Mouse (Mus musculus) kidney, embryonic 15.5 days (tissue): ENCODE data around the gene Olfr775. TPM values are rescaled to one million over a fixed set of nuclear protein-coding genes. Genes with fewer than 3 reads are reported as not detected.

Experiments
- ATAC-seq: fragments of 200-750 bp; cut with Nextera tagmentation; replicated peaks from 2 replicates; pipeline ENCODE4 v1.8.0; 2017; ENCODE audit warnings: moderate TSS enrichment; ENCODE audit not compliant: low FRiP score
- H3K27ac ChIP-seq: fragments of 300-500 bp; sonication (generic); 2 replicates; pipeline ENCODE4 v1.5.1; 2015; ENCODE audit warnings: mild to moderate bottlenecking, inconsistent platforms
- H3K27me3 ChIP-seq: fragments of 300-500 bp; sonication (generic); 2 replicates; pipeline ENCODE4 v1.6.1; 2015; ENCODE audit warnings: inconsistent platforms
- H3K36me3 ChIP-seq: fragments of 300-500 bp; sonication (generic); 2 replicates; pipeline ENCODE4 v1.6.1; 2015; ENCODE audit warnings: inconsistent platforms
- H3K4me1 ChIP-seq: fragments of 300-500 bp; sonication (generic); 2 replicates; pipeline ENCODE4 v1.6.1; 2015; ENCODE audit warnings: inconsistent platforms
- H3K4me2 ChIP-seq: fragments of 300-500 bp; sonication (generic); 2 replicates; pipeline ENCODE4 v1.6.1; 2015; ENCODE audit warnings: moderate library complexity, mild to moderate bottlenecking, inconsistent platforms
- H3K4me3 ChIP-seq: fragments of 300-500 bp; sonication (generic); replicated peaks from 2 replicates; pipeline ENCODE4 v1.5.1; 2015; ENCODE audit warnings: mild to moderate bottlenecking, inconsistent platforms
- H3K9ac ChIP-seq: fragments of 300-500 bp; sonication (generic); 2 replicates; pipeline ENCODE4 v1.6.1; 2015; ENCODE audit warnings: mild to moderate bottlenecking, inconsistent platforms
- H3K9me3 ChIP-seq: fragments of 300-500 bp; sonication (generic); replicated peaks from 2 replicates; pipeline ENCODE4 v1.6.1; 2016; ENCODE audit warnings: inconsistent platforms
- WGBS: fragments of 180-500 bp; shearing (Covaris S2); methylation state at CpG from one replicate; pipeline ENCODE4 v1.1.7; 2015; ENCODE audit warnings: mixed read lengths; 5-methylcytosine and 5-hydroxymethylcytosine counted together
- polyA plus RNA-seq: library from polyadenylated mRNA; unstranded; fragments of >200 nt; fragmentation: Nextera tagmentation; extraction: Ambion mirVana; gene quantifications from 2 replicates; pipeline ENCODE4 v1.2.1, GENCODE M21; 2015

The Olfr775 gene
- not detected in 2 replicates for polyA plus RNA-seq

- Histone ChIP-seq H3K27ac (no peak within 1 kb of the TSS), H3K4me3 (no peak within 1 kb of the TSS), H3K9me3 (no peaks in the 10 kb centered on the region), H3K36me3 (no peaks in the 10 kb centered on the region), H3K4me1 (no peaks in the 10 kb centered on the region), H3K27me3 (no peaks in the 10 kb centered on the region), H3K4me2 (no peak within 1 kb of the TSS), H3K9ac (no peak within 1 kb of the TSS)
- 66% methylated on average over 3 of the region's 3 CpGs for WGBS
- no peak for ATAC-seq
Observed at GRCm38 (mm10) chr10:129248112-129248511, at the start of gene Olfr775. TSS of gene Olfr775 (plus strand) at chr10:129248412.

GRCm38 (mm10) chr10:129230737-129231136 is 17.5 kb upstream of the Olfr775 start:
- H3K27me3 ChIP-seq = no peaks in the 10 kb centered on the region
- no peak overlapping the region for H3K4me3 ChIP-seq
- 89% methylated on average over 1 of the region's 1 CpGs for WGBS
- H3K9ac ChIP-seq = no peak overlapping the region
- H3K9me3 ChIP-seq = no peaks in the 10 kb centered on the region
- no peaks in the 10 kb centered on the region for H3K4me1 ChIP-seq
- no peak for ATAC-seq
- no peaks in the 10 kb centered on the region for H3K36me3 ChIP-seq
- no peak overlapping the region for H3K27ac ChIP-seq
- H3K4me2 ChIP-seq = no peak overlapping the region

- Histone ChIP-seq H3K4me3 (no peak within 1 kb of the TSS), H3K9me3 (no peaks in the 10 kb centered on the region), H3K9ac (no peak within 1 kb of the TSS), H3K27ac (no peak within 1 kb of the TSS), H3K36me3 (no peaks in the 10 kb centered on the region), H3K4me1 (no peaks in the 10 kb centered on the region), H3K4me2 (no peak within 1 kb of the TSS), H3K27me3 (no peaks in the 10 kb centered on the region)
- WGBS = 69% methylated on average over 2 of the region's 2 CpGs
- no peak for ATAC-seq
Observed at GRCm38 (mm10) chr10:129235904-129236303, 12.3 kb upstream of the Olfr775 start, which contains the start of gene Olfr774. TSS of gene Olfr774 (plus strand) at chr10:129236204.

GRCm38 (mm10) chr10:129258827-129259226 is 10.6 kb downstream of the Olfr775 start, which contains the start of gene Olfr776:
TSS of gene Olfr776 (plus strand) at chr10:129259127.
- no peaks in the 10 kb centered on the region for H3K27me3 ChIP-seq
- no peak for ATAC-seq
- H3K36me3 ChIP-seq = no peaks in the 10 kb centered on the region
- no peak within 1 kb of the TSS for H3K9ac ChIP-seq
- H3K27ac ChIP-seq = no peak within 1 kb of the TSS
- no peak within 1 kb of the TSS for H3K4me2 ChIP-seq
- no peaks in the 10 kb centered on the region for H3K4me1 ChIP-seq
- H3K4me3 ChIP-seq = no peak within 1 kb of the TSS
- H3K9me3 ChIP-seq = no peaks in the 10 kb centered on the region

- Histone ChIP-seq H3K36me3 (no peaks in the 10 kb centered on the region), H3K27me3 (no peaks in the 10 kb centered on the region), H3K27ac (no peak within 1 kb of the TSS), H3K9me3 (no peaks in the 10 kb centered on the region), H3K4me2 (no peak within 1 kb of the TSS), H3K4me3 (no peak within 1 kb of the TSS), H3K4me1 (no peaks in the 10 kb centered on the region), H3K9ac (no peak within 1 kb of the TSS)
- WGBS = 92% methylated on average over 2 of the region's 2 CpGs
- no peak for ATAC-seq
Observed at GRCm38 (mm10) chr10:129271081-129271535, 22.9 kb downstream of the Olfr775 start, which contains the start of gene Olfr777. TSS of gene Olfr777 (minus strand) at chr10:129271485.

Other genes with a start within 250 kb of the Olfr775 start
- not detected in 2 replicates for gene Olfr763, start 237.6 kb upstream of the Olfr775 start, polyA plus RNA-seq
- not detected in 2 replicates for gene Olfr764-ps1, start 208.5 kb upstream of the Olfr775 start, polyA plus RNA-seq
- not detected in 2 replicates for gene Olfr765, start 198.4 kb upstream of the Olfr775 start, polyA plus RNA-seq
- gene Olfr766-ps1, start 179.4 kb upstream of the Olfr775 start, polyA plus RNA-seq = not detected in 2 replicates
- not detected in 2 replicates for gene Olfr767, start 165.5 kb upstream of the Olfr775 start, polyA plus RNA-seq
- not detected in 2 replicates for gene Olfr768, start 149.0 kb upstream of the Olfr775 start, polyA plus RNA-seq
- not detected in 2 replicates for gene Olfr769, start 130.6 kb upstream of the Olfr775 start, polyA plus RNA-seq
- not detected in 2 replicates for gene Olfr770, start 109.4 kb upstream of the Olfr775 start, polyA plus RNA-seq
- gene Olfr771, start 83.7 kb upstream of the Olfr775 start, polyA plus RNA-seq = not detected in 2 replicates
- not detected in 2 replicates for gene Olfr772, start 70.5 kb upstream of the Olfr775 start, polyA plus RNA-seq
- not detected in 2 replicates for gene Olfr773, start 61.0 kb upstream of the Olfr775 start, polyA plus RNA-seq
- not detected in 2 replicates for gene Olfr774, start 12.2 kb upstream of the Olfr775 start, polyA plus RNA-seq
- gene Olfr776, start 10.7 kb downstream of the Olfr775 start, polyA plus RNA-seq = not detected in 2 replicates
- gene Olfr777, start 23.1 kb downstream of the Olfr775 start, polyA plus RNA-seq = not detected in 2 replicates
- not detected in 2 replicates for gene Olfr780, start 69.7 kb downstream of the Olfr775 start, polyA plus RNA-seq
- gene Olfr781, start 80.4 kb downstream of the Olfr775 start, polyA plus RNA-seq = not detected in 2 replicates
- not detected in 2 replicates for gene Olfr782, start 100.4 kb downstream of the Olfr775 start, polyA plus RNA-seq
- gene Olfr784, start 135.7 kb downstream of the Olfr775 start, polyA plus RNA-seq = 0.05 TPM in 2 replicates
- gene Olfr785, start 157.0 kb downstream of the Olfr775 start, polyA plus RNA-seq = not detected in 2 replicates
- gene Olfr786, start 178.9 kb downstream of the Olfr775 start, polyA plus RNA-seq = not detected in 2 replicates
- not detected in 2 replicates for gene Olfr787, start 213.4 kb downstream of the Olfr775 start, polyA plus RNA-seq
- gene Olfr788, start 222.6 kb downstream of the Olfr775 start, polyA plus RNA-seq = not detected in 2 replicates
- not detected in 2 replicates for gene Olfr789, start 236.3 kb downstream of the Olfr775 start, polyA plus RNA-seq